Mouse (Mus musculus) heart, embryonic 11.5 days (tissue): ENCODE measurements around the gene Aff3. TPM values are rescaled to one million over a fixed set of nuclear protein-coding genes. Genes with fewer than 3 reads are reported as not detected.

ENCODE experiments used
- ATAC-seq: fragments of 200-750 bp; cut with Nextera tagmentation; replicated peaks from 2 replicates; pipeline ENCODE4 v1.8.0; 2017; ENCODE audit warnings: moderate library complexity; ENCODE audit not compliant: insufficient number of reproducible peaks, low FRiP score, low TSS enrichment
- H3K27ac ChIP-seq: fragments of 300-500 bp; sonication (generic); 2 replicates; pipeline ENCODE4 v1.5.1; 2014; ENCODE audit warnings: mild to moderate bottlenecking, low read depth, low read length
- H3K27me3 ChIP-seq: fragments of 300-500 bp; sonication (generic); 2 replicates; pipeline ENCODE4 v1.6.1; 2014; ENCODE audit warnings: mild to moderate bottlenecking, low read length, mixed read lengths; ENCODE audit not compliant: control insufficient read depth, insufficient read depth
- H3K36me3 ChIP-seq: fragments of 300-500 bp; sonication (generic); 2 replicates; pipeline ENCODE4 v1.6.1; 2014; ENCODE audit warnings: mild to moderate bottlenecking, low read length, moderate library complexity, mixed read lengths; ENCODE audit not compliant: control insufficient read depth, insufficient read depth
- H3K4me1 ChIP-seq: fragments of 300-500 bp; sonication (generic); 2 replicates; pipeline ENCODE4 v1.6.1; 2014; ENCODE audit warnings: low read length; ENCODE audit not compliant: control insufficient read depth, insufficient read depth
- H3K4me2 ChIP-seq: fragments of 300-500 bp; sonication (generic); 2 replicates; pipeline ENCODE4 v1.6.1; 2014; ENCODE audit warnings: mild to moderate bottlenecking, moderate library complexity
- H3K4me3 ChIP-seq: fragments of 300-500 bp; sonication (generic); 2 replicates; pipeline ENCODE4 v1.5.1; 2014; ENCODE audit warnings: low read depth, low read length
- H3K9ac ChIP-seq: fragments of 300-500 bp; sonication (generic); 2 replicates; pipeline ENCODE4 v1.6.1; 2014; ENCODE audit warnings: mild to moderate bottlenecking, low read depth, low read length, moderate library complexity
- H3K9me3 ChIP-seq: fragments of 300-500 bp; sonication (generic); replicated peaks from 2 replicates; pipeline ENCODE4 v1.6.1; 2016; ENCODE audit warnings: low read length; ENCODE audit not compliant: control insufficient read depth
- WGBS: fragments of 180-500 bp; shearing (Covaris S2); extraction: QIAGEN DNeasy Blood & Tissue Kit; methylation state at CpG from one replicate; pipeline ENCODE4 v1.1.7; 2014; ENCODE audit not compliant: insufficient replicate concordance; 5-methylcytosine and 5-hydroxymethylcytosine counted together
- polyA plus RNA-seq: library from polyadenylated mRNA; unstranded; fragments of >200 nt; fragmentation: Nextera tagmentation; extraction: Ambion mirVana; gene quantifications from 2 replicates; pipeline ENCODE4 v1.2.1, GENCODE M21; 2014

Aff3 gene
- polyA plus RNA-seq, 1 experiment from 2014 or later: 6.7 TPM

DNA sequence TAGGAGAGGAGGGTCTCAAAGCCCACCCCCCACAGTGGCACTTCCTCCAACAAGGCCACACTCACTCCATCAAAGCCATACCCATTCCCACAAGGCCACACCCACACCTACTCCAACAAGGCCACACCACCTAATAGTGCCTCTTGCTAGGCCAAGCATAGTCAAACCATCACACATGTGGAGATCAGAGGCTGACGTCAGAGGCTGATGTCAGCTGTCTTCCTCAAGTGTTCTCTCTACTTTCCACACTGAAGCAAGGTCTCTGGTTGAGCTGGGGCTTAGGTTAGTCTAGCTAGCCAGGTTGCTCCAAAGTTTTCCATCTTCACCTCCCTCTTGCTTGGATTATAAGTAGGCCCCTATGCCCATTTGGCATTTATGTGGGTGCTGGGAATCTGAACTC, 856 bp upstream of the Aff3 start:
- Histone ChIP-seq H3K4me3 (no peak overlapping the region), H3K4me2 (no peak overlapping the region), H3K27ac (no peak overlapping the region), H3K4me1 (no peaks in the 10 kb centered on the region; the same call in 1 of the 2 replicates), H3K9me3 (no peaks in the 10 kb centered on the region), H3K27me3 (no peaks in the 10 kb centered on the region), H3K9ac (no peak overlapping the region), H3K36me3 (no peaks in the 10 kb centered on the region)
- ATAC-seq: no peak
- 78% methylated on average over 1 of the region's 1 CpGs for WGBS

GRCm38 (mm10) chr1:38664261-38664660, 494 bp downstream of the Aff3 start:
- H3K4me1 ChIP-seq: no peaks in the 10 kb centered on the region; the same call in 1 of the 2 replicates
- H3K9me3 ChIP-seq: no peaks in the 10 kb centered on the region
- no peaks in the 10 kb centered on the region for H3K36me3 ChIP-seq
- no peak overlapping the region for H3K4me3 ChIP-seq
- no peaks in the 10 kb centered on the region for H3K27me3 ChIP-seq
- 83% methylated on average over 4 of the region's 4 CpGs for WGBS
- no peak overlapping the region for H3K27ac ChIP-seq
- no peak overlapping the region for H3K9ac ChIP-seq
- ATAC-seq: no peak
- no peak overlapping the region for H3K4me2 ChIP-seq

- WGBS: 32% methylated on average over 3 of the region's 3 CpGs
- no peak for ATAC-seq
- no peaks in the 10 kb centered on the region for H3K27me3 ChIP-seq
- H3K27ac ChIP-seq: no peak overlapping the region
- no peaks in the 10 kb centered on the region for H3K9me3 ChIP-seq
- no peak overlapping the region for H3K4me2 ChIP-seq
- H3K36me3 ChIP-seq: no peaks in the 10 kb centered on the region
- no peak overlapping the region for H3K4me3 ChIP-seq
- no peak overlapping the region for H3K9ac ChIP-seq
- no peaks in the 10 kb centered on the region; the same call in 1 of the 2 replicates for H3K4me1 ChIP-seq
These were observed 2.0 kb downstream of the Aff3 start for GRCm38 (mm10) chr1:38662616-38663193.

DNA sequence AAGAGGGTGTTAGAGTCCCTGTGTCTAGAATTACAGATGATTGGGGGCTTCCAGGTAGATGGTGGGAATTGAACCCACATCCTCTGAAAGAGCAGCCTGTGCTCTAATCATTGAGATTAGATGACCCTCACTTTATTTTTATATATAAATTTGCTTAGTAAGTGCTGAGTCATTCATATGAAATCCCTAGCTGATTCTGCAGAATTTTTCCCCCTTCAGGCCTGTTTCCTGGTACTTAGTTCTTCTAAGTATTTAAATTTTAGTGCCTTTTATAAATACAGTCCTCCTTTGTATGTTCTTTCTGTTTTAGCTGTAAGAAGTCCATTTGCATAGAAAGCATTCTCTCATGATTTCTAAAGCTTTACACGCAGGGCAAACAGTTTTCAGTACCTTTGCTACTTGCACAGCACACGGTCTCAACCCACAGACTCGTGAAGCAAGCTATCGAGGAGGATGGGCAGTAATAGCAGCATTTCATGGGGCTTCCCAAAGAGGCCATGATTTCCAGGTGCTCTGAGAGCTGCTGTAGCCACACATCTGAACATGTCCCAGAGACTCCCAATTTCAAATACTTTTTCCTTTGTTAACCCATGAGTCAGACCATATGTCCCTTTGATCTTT, 5.7 kb downstream of the Aff3 start:
- H3K4me1 ChIP-seq: no peaks in the 10 kb centered on the region; the same call in 1 of the 2 replicates
- 85% methylated on average over 4 of the region's 4 CpGs for WGBS
- no peak overlapping the region for H3K27ac ChIP-seq
- no peaks in the 10 kb centered on the region for H3K9me3 ChIP-seq
- no peak overlapping the region for H3K9ac ChIP-seq
- no peaks in the 10 kb centered on the region for H3K27me3 ChIP-seq
- ATAC-seq: no peak
- no peak overlapping the region for H3K4me3 ChIP-seq
- H3K36me3 ChIP-seq: no peaks in the 10 kb centered on the region
- no peak overlapping the region for H3K4me2 ChIP-seq

DNA sequence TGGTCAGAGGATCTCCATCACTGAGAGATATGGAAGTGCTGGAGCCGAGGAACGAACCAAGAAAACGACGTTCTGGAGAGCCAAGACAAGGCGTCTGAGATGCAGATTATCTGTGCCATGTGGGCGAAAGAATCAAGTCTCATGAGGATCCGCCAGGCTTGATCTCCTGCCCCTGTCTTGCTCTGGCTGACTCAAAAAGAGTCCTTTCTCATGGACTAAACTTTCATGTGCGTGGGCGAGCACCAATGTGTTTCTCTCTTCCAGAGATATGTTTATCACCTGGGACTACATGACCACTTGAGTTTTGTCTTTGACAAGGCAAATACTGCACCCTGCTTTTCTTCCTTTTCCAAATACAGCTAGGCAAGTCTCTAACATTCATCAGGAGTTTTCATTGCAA, 6.4 kb downstream of the Aff3 start:
- H3K27ac ChIP-seq: no peak overlapping the region
- no peak overlapping the region for H3K9ac ChIP-seq
- no peaks in the 10 kb centered on the region for H3K36me3 ChIP-seq
- no peak overlapping the region for H3K4me3 ChIP-seq
- no peaks in the 10 kb centered on the region for H3K27me3 ChIP-seq
- H3K4me2 ChIP-seq: no peak overlapping the region
- ATAC-seq: no peak
- H3K9me3 ChIP-seq: no peaks in the 10 kb centered on the region
- 70% methylated on average over 9 of the region's 9 CpGs for WGBS
- no peaks in the 10 kb centered on the region; the same call in 1 of the 2 replicates for H3K4me1 ChIP-seq

GRCm38 (mm10) chr1:38657606-38658005, 7.1 kb downstream of the Aff3 start:
- Histone ChIP-seq H3K4me2 (no peak overlapping the region), H3K4me1 (no peaks in the 10 kb centered on the region; the same call in 1 of the 2 replicates), H3K4me3 (no peak overlapping the region), H3K27ac (no peak overlapping the region), H3K9ac (no peak overlapping the region), H3K36me3 (no peaks in the 10 kb centered on the region), H3K9me3 (no peaks in the 10 kb centered on the region), H3K27me3 (no peaks in the 10 kb centered on the region)
- no peak for ATAC-seq
- WGBS: 71% methylated on average over 7 of the region's 7 CpGs

DNA sequence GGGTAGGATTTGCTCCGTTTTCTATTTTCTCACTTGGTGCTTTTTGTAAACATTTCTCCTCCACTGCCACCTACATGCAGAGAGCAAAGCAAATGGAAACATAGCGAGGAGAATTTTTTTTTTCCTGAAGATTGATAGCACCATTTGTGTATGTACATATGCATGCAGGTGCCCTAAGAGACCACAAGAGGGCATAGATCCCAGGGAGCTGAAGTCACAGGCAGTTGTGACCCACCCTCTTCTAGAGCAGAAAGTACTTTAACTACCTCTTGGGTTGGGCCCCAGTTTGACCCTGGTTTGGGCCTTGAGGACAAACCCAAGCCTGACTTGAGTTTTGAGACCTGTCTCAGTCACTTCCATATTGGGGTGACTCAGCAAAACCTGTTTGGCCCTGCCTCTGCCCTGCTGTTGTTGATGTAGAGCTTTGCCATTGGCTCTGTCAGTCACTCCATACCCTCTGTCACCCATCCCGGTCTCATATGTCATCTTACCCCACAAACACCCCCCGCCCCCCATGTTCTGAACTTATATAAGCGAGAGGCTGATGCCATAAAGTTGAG, 9.7 kb downstream of the Aff3 start:
- Histone ChIP-seq H3K4me3 (no peak overlapping the region), H3K4me2 (no peak overlapping the region), H3K27ac (no peak overlapping the region), H3K4me1 (no peaks in the 10 kb centered on the region), H3K36me3 (no peaks in the 10 kb centered on the region), H3K9ac (no peak overlapping the region), H3K27me3 (no peaks in the 10 kb centered on the region), H3K9me3 (no peaks in the 10 kb centered on the region)
- WGBS: 88% methylated on average over 5 of the region's 5 CpGs
- no peak for ATAC-seq

GRCm38 (mm10) chr1:38650031-38650430, 14.7 kb downstream of the Aff3 start:
- 76% methylated on average over 7 of the region's 7 CpGs for WGBS
- no peaks in the 10 kb centered on the region for H3K27me3 ChIP-seq
- no peaks in the 10 kb centered on the region for H3K4me1 ChIP-seq
- H3K36me3 ChIP-seq: no peaks in the 10 kb centered on the region
- H3K9ac ChIP-seq: no peak overlapping the region
- H3K27ac ChIP-seq: no peak overlapping the region
- no peak for ATAC-seq
- no peak overlapping the region for H3K4me3 ChIP-seq
- H3K4me2 ChIP-seq: no peak overlapping the region
- no peaks in the 10 kb centered on the region for H3K9me3 ChIP-seq

- Histone ChIP-seq H3K27me3 (no peaks in the 10 kb centered on the region), H3K36me3 (no peaks in the 10 kb centered on the region), H3K9ac (no peak overlapping the region), H3K27ac (no peak overlapping the region), H3K9me3 (no peaks in the 10 kb centered on the region), H3K4me3 (no peak overlapping the region), H3K4me1 (no peaks in the 10 kb centered on the region), H3K4me2 (no peak overlapping the region)
- no peak for ATAC-seq
- 58% methylated on average over 3 of the region's 3 CpGs for WGBS
These were observed 15.6 kb downstream of the Aff3 start for GRCm38 (mm10) chr1:38649174-38649573.
